Mouse (Mus musculus): ENCODE measurements at regions not wholly inside any gene's neighbourhood (a gene's known extent, or its start where the extent isn't known, plus 50 kb on each side); places are given as distances from the start of the nearest gene placed in this dataset.

DNA sequence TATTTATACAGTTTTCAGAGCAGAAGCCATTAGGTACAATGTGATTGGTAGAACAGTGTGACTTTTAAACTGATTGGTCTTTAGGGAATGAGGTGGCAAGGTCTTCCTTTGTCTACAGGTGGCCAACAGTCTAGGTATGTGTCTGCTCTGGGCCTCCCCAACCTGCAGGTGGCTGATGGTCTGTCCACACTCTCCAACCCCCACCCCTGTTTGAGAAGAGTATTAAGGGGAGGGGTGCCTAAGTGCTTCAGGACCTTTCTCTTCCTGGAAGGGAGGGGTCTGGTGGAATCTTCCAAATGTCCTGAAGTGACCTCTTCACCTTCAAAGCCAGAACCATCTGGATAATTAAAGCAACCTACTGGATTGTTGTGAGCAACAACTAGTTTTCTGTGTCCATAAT, 434.4 kb upstream of the Man1a start:
- H3K9ac ChIP-seq (replicated peaks; ENCODE audit: low read length), result no peak overlapping the region
- H3K4me1 ChIP-seq (ENCODE audit: control insufficient read depth, insufficient read depth, low read length), result no peaks in the 10 kb centered on the region

DNA sequence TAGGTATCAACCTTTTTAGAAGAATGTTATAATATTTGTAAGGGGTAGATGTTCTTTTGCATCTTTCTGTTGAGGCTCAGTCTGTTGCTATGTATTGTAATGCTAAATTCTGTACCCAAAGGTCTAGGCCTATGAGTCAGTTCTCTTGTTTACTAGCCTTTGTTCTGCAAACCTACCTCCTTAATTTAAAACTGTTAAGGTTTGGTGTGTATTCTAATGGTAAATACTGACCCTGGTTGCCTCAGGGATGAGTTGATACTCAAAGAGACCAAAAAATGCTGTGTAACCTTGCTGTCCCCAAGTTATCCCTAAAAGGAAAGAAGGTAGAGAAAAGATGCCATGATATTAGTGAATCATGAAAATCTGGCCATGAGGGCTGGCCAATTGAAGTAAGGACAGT, 433.4 kb upstream of the Man1a start:
- no peaks in the 10 kb centered on the region for H3K9me3 ChIP-seq (replicated peaks; ENCODE audit: control insufficient read depth, low read length)
- DNase-seq (ENCODE audit: low spot score) (no peak), ATAC-seq (replicated peaks; ENCODE audit: insufficient number of reproducible peaks, low FRiP score, low TSS enrichment, low read depth) (no peak)
- H3K27me3 ChIP-seq (ENCODE audit: control insufficient read depth, insufficient read depth, low read length), result no peaks in the 10 kb centered on the region
- no peak overlapping the region for H3K27ac ChIP-seq (replicated peaks; ENCODE audit: low read depth, low read length)
- no peaks in the 10 kb centered on the region for H3K36me3 ChIP-seq (replicated peaks; ENCODE audit: control insufficient read depth, insufficient read depth, low read depth, low read length)
- H3K4me2 ChIP-seq (ENCODE audit: low read depth, low read length), result no peak overlapping the region
- no peak overlapping the region for H3K9ac ChIP-seq (replicated peaks; ENCODE audit: low read length)
- H3K4me3 ChIP-seq (ENCODE audit: low read depth, low read length), result no peak overlapping the region
- H3K4me1 ChIP-seq (ENCODE audit: control insufficient read depth, insufficient read depth, low read length), result no peaks in the 10 kb centered on the region

More for the DNA sequence above, 434.4 kb upstream of the Man1a start:
- Histone ChIP-seq H3K9me3 (replicated peaks; ENCODE audit: control insufficient read depth, low read length) (no peaks in the 10 kb centered on the region), H3K4me2 (ENCODE audit: low read depth, low read length) (no peak overlapping the region), H3K4me3 (ENCODE audit: low read depth, low read length) (no peak overlapping the region), H3K27ac (replicated peaks; ENCODE audit: low read depth, low read length) (no peak overlapping the region), H3K27me3 (ENCODE audit: control insufficient read depth, insufficient read depth, low read length) (no peaks in the 10 kb centered on the region), H3K36me3 (replicated peaks; ENCODE audit: control insufficient read depth, insufficient read depth, low read depth, low read length) (no peaks in the 10 kb centered on the region)
- no peak for ATAC-seq (replicated peaks; ENCODE audit: insufficient number of reproducible peaks, low FRiP score, low TSS enrichment, low read depth)
- DNase-seq (ENCODE audit: low spot score), result no peak

Data from embryonic facial prominence, embryonic 11.5 days (tissue).